Mouse (Mus musculus): ENCODE results near the gene Cspg4. TPM values are rescaled to one million over a fixed set of nuclear protein-coding genes. Genes with fewer than 3 reads are reported as not detected.

Cspg4 gene
- polyA plus RNA-seq (2017; shearing (Covaris generic)), result not detected

- no peak for ATAC-seq
Observed at GRCm38 (mm10) chr9:56864832-56865231, at the start of gene Cspg4. Gene Cspg4, plus strand, starts transcription at chr9:56865033.

- ATAC-seq, result no peak
Observed at GRCm38 (mm10) chr9:56824900-56825299, 39.9 kb upstream of the Cspg4 start.

GRCm38 (mm10) chr9:56825476-56826213 is 39.2 kb upstream of the Cspg4 start:
- ATAC-seq, result no peak

- ATAC-seq, result no peak
Observed at GRCm38 (mm10) chr9:56828146-56828545, 36.7 kb upstream of the Cspg4 start.

GRCm38 (mm10) chr9:56828841-56829240 is 36.0 kb upstream of the Cspg4 start:
- no peak for ATAC-seq

- no peak for ATAC-seq
Observed at GRCm38 (mm10) chr9:56830162-56830561, 34.7 kb upstream of the Cspg4 start.

GRCm38 (mm10) chr9:56831904-56832303 is 32.9 kb upstream of the Cspg4 start:
- no peak for ATAC-seq

- ATAC-seq, result no peak
Observed at GRCm38 (mm10) chr9:56832900-56833299, 31.9 kb upstream of the Cspg4 start.

GRCm38 (mm10) chr9:56835152-56835551 is 29.7 kb upstream of the Cspg4 start:
- ATAC-seq, result no peak

- ATAC-seq, result no peak
Observed at GRCm38 (mm10) chr9:56840721-56841120, 24.1 kb upstream of the Cspg4 start.

GRCm38 (mm10) chr9:56841864-56842263 is 23.0 kb upstream of the Cspg4 start:
- ATAC-seq, result no peak

- ATAC-seq, result no peak
Observed at GRCm38 (mm10) chr9:56842303-56842719, 22.5 kb upstream of the Cspg4 start.

GRCm38 (mm10) chr9:56843679-56844188 is 21.1 kb upstream of the Cspg4 start:
- ATAC-seq, result no peak

- ATAC-seq, result no peak
Observed at GRCm38 (mm10) chr9:56844644-56845043, 20.2 kb upstream of the Cspg4 start.

GRCm38 (mm10) chr9:56847523-56847922 is 17.3 kb upstream of the Cspg4 start:
- no peak for ATAC-seq

- ATAC-seq, result no peak
Observed at GRCm38 (mm10) chr9:56850128-56850904, 14.5 kb upstream of the Cspg4 start.

- ATAC-seq, result no peak
Observed at GRCm38 (mm10) chr9:56850905-56851252, 14.0 kb upstream of the Cspg4 start.

GRCm38 (mm10) chr9:56851778-56852177 is 13.1 kb upstream of the Cspg4 start:
- ATAC-seq, result no peak

GRCm38 (mm10) chr9:56857463-56857862 is 7.4 kb upstream of the Cspg4 start:
- ATAC-seq, result no peak

- ATAC-seq, result no peak
Observed at GRCm38 (mm10) chr9:56860035-56860434, 4.8 kb upstream of the Cspg4 start.

- no peak for ATAC-seq
Observed at GRCm38 (mm10) chr9:56860486-56861269, 4.2 kb upstream of the Cspg4 start.

GRCm38 (mm10) chr9:56862863-56863262 is 2.0 kb upstream of the Cspg4 start:
- no peak for ATAC-seq

- no peak for ATAC-seq
Observed at GRCm38 (mm10) chr9:56864216-56864729, 560 bp upstream of the Cspg4 start, which contains the start of gene Odf3l1. Gene Odf3l1, minus strand, starts transcription at chr9:56864679.

Measured in inflammation-experienced regulatory T-cells, adult 6 months (primary cell).